Mouse (Mus musculus) midbrain, postnatal 0 days (tissue): ENCODE data around the gene Slc25a43. TPM values are rescaled to one million over a fixed set of nuclear protein-coding genes. Genes with fewer than 3 reads are reported as not detected.
A peak's percentile ranks its signal among the peaks of the same experiment; 100 is the strongest.

Experiments used
- ATAC-seq: fragments of 200-750 bp; cut with Nextera tagmentation; 2 replicates; pipeline ENCODE4 v1.8.0; 2017; ENCODE audit warnings: moderate number of reproducible peaks, mild to moderate bottlenecking, moderate TSS enrichment, moderate library complexity; ENCODE audit not compliant: low FRiP score
- DNase-seq: peaks from one replicate; pipeline ENCODE4 v3.0.0-alpha.2; 2015; ENCODE audit warnings: low spot score
- H3K27ac ChIP-seq: fragments of 300-500 bp; sonication (generic); 2 replicates; pipeline ENCODE4 v1.5.1; 2014; ENCODE audit warnings: low read depth, mild to moderate bottlenecking, low read length, mixed read lengths
- H3K27me3 ChIP-seq: fragments of 300-500 bp; sonication (generic); 2 replicates; pipeline ENCODE4 v1.6.1; 2014; ENCODE audit warnings: low read length, control low read depth, mixed read lengths; ENCODE audit not compliant: insufficient read depth
- H3K36me3 ChIP-seq: fragments of 300-500 bp; sonication (generic); 2 replicates; pipeline ENCODE4 v1.6.1; 2014; ENCODE audit warnings: low read length, control low read depth, mixed read lengths; ENCODE audit not compliant: insufficient read depth
- H3K4me1 ChIP-seq: fragments of 300-500 bp; sonication (generic); 2 replicates; pipeline ENCODE4 v1.6.1; 2014; ENCODE audit warnings: mild to moderate bottlenecking, control low read depth, antibody characterized with exemption, low read length, mixed read lengths; ENCODE audit not compliant: insufficient read depth
- H3K4me2 ChIP-seq: fragments of 300-500 bp; sonication (generic); 2 replicates; pipeline ENCODE4 v1.6.1; 2014; ENCODE audit warnings: low read depth, mild to moderate bottlenecking, low read length, mixed read lengths; ENCODE audit not compliant: poor library complexity, severe bottlenecking
- H3K4me3 ChIP-seq: fragments of 300-500 bp; sonication (generic); 2 replicates; pipeline ENCODE4 v1.5.1; 2014; ENCODE audit warnings: low read depth, mild to moderate bottlenecking, low read length, moderate library complexity
- H3K9ac ChIP-seq: fragments of 300-500 bp; sonication (generic); replicated peaks from 2 replicates; pipeline ENCODE4 v1.6.1; 2014; ENCODE audit warnings: mild to moderate bottlenecking, low read length, moderate library complexity, mixed read lengths; ENCODE audit not compliant: poor library complexity, severe bottlenecking
- H3K9me3 ChIP-seq: fragments of 300-500 bp; sonication (generic); 2 replicates; pipeline ENCODE4 v1.6.1; 2016; ENCODE audit warnings: low read length, control low read depth
- CTCF ChIP-seq: IDR thresholded peaks from 2 replicates; pipeline ENCODE4 v1.5.1; 2016; ENCODE audit warnings: antibody characterized with exemption, mild to moderate bottlenecking
- WGBS: fragments of 180-500 bp; shearing (Covaris S2); extraction: QIAGEN DNeasy Blood & Tissue Kit; methylation state at CpG from one replicate; pipeline ENCODE4 v1.1.7; 2014; 5-methylcytosine and 5-hydroxymethylcytosine counted together
- polyA plus RNA-seq: library from polyadenylated mRNA; unstranded; fragments of >200 nt; fragmentation: Nextera tagmentation; extraction: Ambion mirVana; gene quantifications from 2 replicates; pipeline ENCODE4 v1.2.1, GENCODE M21; 2015
- total RNA-seq: library from RNA; depleted of rRNA; stranded (reverse); fragments of >200 nt; gene quantifications from 2 replicates; pipeline ENCODE4 v1.2.3, GENCODE M21; 2014

Gene Slc25a43
- total and polyA plus RNA-seq, 2 experiments from 2014 or later: 0.44 to 0.73 TPM

DNA sequence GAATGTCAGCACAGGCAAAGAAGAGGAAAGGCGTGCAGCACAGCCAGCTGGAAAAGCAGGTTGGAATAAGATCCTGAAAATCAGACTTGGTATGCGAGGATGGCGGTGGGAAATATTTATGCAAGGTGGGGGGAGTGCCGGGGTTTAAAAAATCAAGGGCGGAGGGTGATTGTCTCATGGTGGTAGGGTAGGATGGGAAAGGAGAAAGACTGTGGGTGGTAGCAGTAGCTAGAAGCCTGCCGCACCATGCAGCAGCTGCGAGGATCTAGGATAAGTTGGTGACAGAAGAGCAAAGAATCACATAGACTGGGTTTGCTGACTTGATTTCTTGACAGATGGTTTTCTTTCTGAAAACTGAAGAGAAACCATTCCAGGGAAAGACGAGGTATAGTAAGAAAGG, 3.3 kb downstream of the Slc25a43 start:
- 75% methylated on average over 8 of the region's 8 CpGs for WGBS
- Histone ChIP-seq H3K9ac (no peak overlapping the region), H3K9me3 (no peaks in the 10 kb centered on the region), H3K36me3 (no peaks in the 10 kb centered on the region), H3K4me2 (no peak overlapping the region), H3K4me1 (no peaks in the 10 kb centered on the region), H3K27me3 (no peaks in the 10 kb centered on the region), H3K4me3 (no peak overlapping the region), H3K27ac (no peak overlapping the region)
- ATAC-seq (no peak), DNase-seq (no peak)
- no peak for TF ChIP-seq CTCF

DNA sequence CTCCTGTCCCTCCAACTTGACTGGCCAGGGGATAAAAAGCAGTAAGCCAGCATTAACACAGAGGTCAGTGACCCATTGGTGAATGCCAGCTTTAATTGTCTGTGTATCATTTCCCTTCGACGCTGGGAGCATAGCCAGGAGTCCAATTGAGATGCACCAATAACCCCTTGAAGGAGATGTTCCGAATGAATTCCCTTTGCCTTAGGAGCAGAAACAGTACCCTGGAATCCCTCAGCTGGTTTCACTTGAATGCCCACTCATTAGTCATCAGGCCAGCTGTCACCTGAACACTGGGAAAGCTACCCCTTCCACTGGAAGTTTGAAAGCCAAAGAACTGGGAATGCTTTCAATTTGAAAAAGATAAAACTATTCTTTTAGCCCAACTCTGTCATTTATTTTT, 5.1 kb downstream of the Slc25a43 start:
- Histone ChIP-seq H3K9ac (no peak overlapping the region), H3K4me3 (no peak overlapping the region), H3K4me1 (no peaks in the 10 kb centered on the region), H3K36me3 (no peaks in the 10 kb centered on the region), H3K9me3 (no peaks in the 10 kb centered on the region), H3K27me3 (no peaks in the 10 kb centered on the region), H3K27ac (no peak overlapping the region), H3K4me2 (no peak overlapping the region)
- WGBS: 43% methylated on average over 3 of the region's 3 CpGs
- ATAC-seq (no peak), DNase-seq (peak; percentile 32)
- TF ChIP-seq CTCF: no peak

DNA sequence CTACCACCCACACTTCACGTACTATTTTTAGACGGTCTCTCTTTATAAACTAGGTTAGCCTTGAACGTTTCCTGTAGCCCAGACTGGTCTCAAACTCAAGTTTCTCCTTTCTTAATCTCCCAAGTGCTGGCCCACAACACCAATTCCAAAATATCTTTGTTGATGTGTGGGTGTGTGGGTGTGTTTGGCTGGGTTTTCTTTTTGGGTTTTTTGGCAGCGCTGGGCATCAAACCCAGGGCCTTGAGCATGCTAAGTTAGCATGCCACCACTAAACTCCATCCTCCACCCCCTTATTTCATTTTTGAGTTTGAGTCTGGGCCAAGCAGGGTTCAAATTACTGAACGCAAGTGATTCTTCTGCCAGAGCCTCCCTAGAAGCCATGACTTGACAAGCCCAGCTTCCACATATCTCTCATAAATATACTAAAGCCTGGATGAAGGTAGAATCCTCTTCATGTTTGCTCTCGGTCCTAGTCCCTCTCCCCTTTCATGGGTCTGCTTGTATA, 5.9 kb downstream of the Slc25a43 start:
- 85% methylated on average over 6 of the region's 6 CpGs for WGBS
- no peak for TF ChIP-seq CTCF
- H3K36me3 ChIP-seq: no peaks in the 10 kb centered on the region
- H3K27me3 ChIP-seq: no peaks in the 10 kb centered on the region
- ATAC-seq (no peak), DNase-seq (no peak)
- no peaks in the 10 kb centered on the region for H3K9me3 ChIP-seq
- no peak overlapping the region for H3K4me3 ChIP-seq
- no peaks in the 10 kb centered on the region for H3K4me1 ChIP-seq
- no peak overlapping the region for H3K9ac ChIP-seq
- H3K4me2 ChIP-seq: no peak overlapping the region
- no peak overlapping the region for H3K27ac ChIP-seq

DNA sequence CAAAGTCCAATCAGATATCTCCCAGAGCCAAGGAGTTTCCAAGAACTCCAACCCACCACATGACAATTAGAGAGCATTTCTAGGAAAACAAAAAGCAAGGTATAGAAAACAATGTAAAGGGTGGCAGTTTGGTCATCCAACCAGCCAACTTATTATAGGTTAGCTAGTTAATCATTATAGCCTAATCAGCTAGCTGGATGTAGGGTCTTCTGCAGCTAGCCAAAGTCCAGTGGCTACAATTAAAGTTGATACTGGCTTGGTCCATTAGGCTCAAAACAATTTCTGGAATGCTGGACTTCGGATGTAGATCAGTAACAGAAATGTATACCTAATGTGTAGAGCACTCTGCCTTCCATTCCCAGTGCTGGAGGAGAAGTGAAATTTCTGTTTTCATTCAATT, 7.1 kb downstream of the Slc25a43 start:
- H3K9me3 ChIP-seq: no peaks in the 10 kb centered on the region
- no peak overlapping the region for H3K4me2 ChIP-seq
- no peak overlapping the region for H3K4me3 ChIP-seq
- no peak for DNase-seq
- ATAC-seq: no peak
- H3K36me3 ChIP-seq: no peaks in the 10 kb centered on the region
- H3K27me3 ChIP-seq: no peaks in the 10 kb centered on the region
- H3K4me1 ChIP-seq: no peaks in the 10 kb centered on the region
- H3K27ac ChIP-seq: no peak overlapping the region
- no peak overlapping the region for H3K9ac ChIP-seq
- TF ChIP-seq CTCF: no peak
- 85% methylated on average over 1 of the region's 1 CpGs for WGBS

DNA sequence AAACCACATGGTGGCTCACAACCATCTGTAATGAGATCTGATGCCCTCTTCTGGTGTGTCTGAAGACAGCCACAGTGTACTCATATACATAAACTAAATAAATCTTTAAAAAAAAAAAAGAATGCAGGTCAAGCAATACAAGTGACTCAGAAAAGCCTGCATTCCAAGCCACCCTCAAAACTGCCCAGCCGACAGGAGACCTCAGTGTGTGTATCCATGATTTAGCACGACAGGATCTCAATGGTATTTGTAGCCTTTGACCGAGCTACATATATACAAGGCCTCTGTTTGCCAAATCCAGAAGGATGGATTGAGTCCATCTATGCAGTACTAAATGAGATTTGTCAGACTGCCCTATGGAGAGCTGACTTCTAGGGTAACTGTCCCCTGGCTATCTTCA, 9.1 kb downstream of the Slc25a43 start:
- DNase-seq: no peak
- Histone ChIP-seq H3K9me3 (no peaks in the 10 kb centered on the region), H3K4me1 (no peaks in the 10 kb centered on the region), H3K36me3 (no peaks in the 10 kb centered on the region), H3K9ac (no peak overlapping the region), H3K27ac (no peak overlapping the region), H3K27me3 (no peaks in the 10 kb centered on the region), H3K4me2 (no peak overlapping the region), H3K4me3 (no peak overlapping the region)
- no peak for TF ChIP-seq CTCF
- ATAC-seq: no peak
- WGBS: 97% methylated on average over 3 of the region's 3 CpGs

DNA sequence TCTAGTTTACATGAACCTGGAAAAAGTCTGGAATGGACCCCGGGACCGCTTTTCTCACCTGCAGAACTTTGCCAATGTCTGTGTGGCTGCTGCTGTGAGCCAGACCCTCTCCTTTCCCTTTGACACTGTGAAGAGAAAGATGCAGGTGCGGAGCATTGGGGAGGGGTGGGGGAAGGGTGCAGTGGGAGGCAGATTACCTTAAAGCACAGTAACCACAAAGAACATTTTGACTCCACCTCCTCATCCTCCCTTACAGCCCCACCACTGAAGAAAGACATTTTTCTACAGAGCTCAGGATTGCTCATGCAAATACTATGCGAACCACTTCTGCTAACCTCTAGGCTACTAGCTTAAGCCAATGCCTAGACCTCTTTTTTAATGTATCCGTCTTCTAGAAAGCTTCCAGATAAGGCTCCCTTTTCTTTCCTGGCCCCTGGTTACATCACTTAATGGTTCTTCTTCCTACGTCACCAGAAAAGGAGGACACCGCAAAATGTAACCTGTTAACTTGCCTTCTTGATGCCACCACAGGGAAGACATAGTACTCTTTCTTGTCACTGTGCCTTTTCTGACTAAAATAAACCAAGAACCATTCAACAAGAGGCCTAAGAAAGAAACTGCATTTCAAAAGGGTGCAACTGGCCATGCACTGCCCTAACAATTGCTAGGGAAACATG, 14.5 kb downstream of the Slc25a43 start:
- Histone ChIP-seq H3K36me3 (no peaks in the 10 kb centered on the region), H3K9ac (no peak overlapping the region), H3K9me3 (no peaks in the 10 kb centered on the region), H3K27ac (no peak overlapping the region), H3K4me2 (no peak overlapping the region), H3K4me3 (no peak overlapping the region), H3K27me3 (no peaks in the 10 kb centered on the region), H3K4me1 (no peaks in the 10 kb centered on the region)
- WGBS: 73% methylated on average over 7 of the region's 7 CpGs
- DNase-seq: no peak
- ATAC-seq: no peak
- TF ChIP-seq CTCF: no peak
